Mouse (Mus musculus) midbrain, postnatal 0 days (tissue): ENCODE data around the gene Fblim1. TPM values are rescaled to one million over a fixed set of nuclear protein-coding genes. Genes with fewer than 3 reads are reported as not detected.
A peak's percentile ranks its signal among the peaks of the same experiment; 100 is the strongest.

Source experiments
- ATAC-seq: fragments of 200-750 bp; cut with Nextera tagmentation; 2 replicates; pipeline ENCODE4 v1.8.0; 2017; ENCODE audit warnings: moderate number of reproducible peaks, mild to moderate bottlenecking, moderate TSS enrichment, moderate library complexity; ENCODE audit not compliant: low FRiP score
- DNase-seq: peaks from one replicate; pipeline ENCODE4 v3.0.0-alpha.2; 2015; ENCODE audit warnings: low spot score
- H3K27ac ChIP-seq: fragments of 300-500 bp; sonication (generic); 2 replicates; pipeline ENCODE4 v1.5.1; 2014; ENCODE audit warnings: low read depth, mild to moderate bottlenecking, low read length, mixed read lengths
- H3K27me3 ChIP-seq: fragments of 300-500 bp; sonication (generic); 2 replicates; pipeline ENCODE4 v1.6.1; 2014; ENCODE audit warnings: low read length, control low read depth, mixed read lengths; ENCODE audit not compliant: insufficient read depth
- H3K36me3 ChIP-seq: fragments of 300-500 bp; sonication (generic); 2 replicates; pipeline ENCODE4 v1.6.1; 2014; ENCODE audit warnings: low read length, control low read depth, mixed read lengths; ENCODE audit not compliant: insufficient read depth
- H3K4me1 ChIP-seq: fragments of 300-500 bp; sonication (generic); 2 replicates; pipeline ENCODE4 v1.6.1; 2014; ENCODE audit warnings: mild to moderate bottlenecking, control low read depth, antibody characterized with exemption, low read length, mixed read lengths; ENCODE audit not compliant: insufficient read depth
- H3K4me2 ChIP-seq: fragments of 300-500 bp; sonication (generic); 2 replicates; pipeline ENCODE4 v1.6.1; 2014; ENCODE audit warnings: low read depth, mild to moderate bottlenecking, low read length, mixed read lengths; ENCODE audit not compliant: poor library complexity, severe bottlenecking
- H3K4me3 ChIP-seq: fragments of 300-500 bp; sonication (generic); 2 replicates; pipeline ENCODE4 v1.5.1; 2014; ENCODE audit warnings: low read depth, mild to moderate bottlenecking, low read length, moderate library complexity
- H3K9ac ChIP-seq: fragments of 300-500 bp; sonication (generic); replicated peaks from 2 replicates; pipeline ENCODE4 v1.6.1; 2014; ENCODE audit warnings: mild to moderate bottlenecking, low read length, moderate library complexity, mixed read lengths; ENCODE audit not compliant: poor library complexity, severe bottlenecking
- H3K9me3 ChIP-seq: fragments of 300-500 bp; sonication (generic); 2 replicates; pipeline ENCODE4 v1.6.1; 2016; ENCODE audit warnings: low read length, control low read depth
- CTCF ChIP-seq: IDR thresholded peaks from 2 replicates; pipeline ENCODE4 v1.5.1; 2016; ENCODE audit warnings: antibody characterized with exemption, mild to moderate bottlenecking
- WGBS: fragments of 180-500 bp; shearing (Covaris S2); extraction: QIAGEN DNeasy Blood & Tissue Kit; methylation state at CpG from one replicate; pipeline ENCODE4 v1.1.7; 2014; 5-methylcytosine and 5-hydroxymethylcytosine counted together
- polyA plus RNA-seq: library from polyadenylated mRNA; unstranded; fragments of >200 nt; fragmentation: Nextera tagmentation; extraction: Ambion mirVana; gene quantifications from 2 replicates; pipeline ENCODE4 v1.2.1, GENCODE M21; 2015
- total RNA-seq: library from RNA; depleted of rRNA; stranded (reverse); fragments of >200 nt; gene quantifications from 2 replicates; pipeline ENCODE4 v1.2.3, GENCODE M21; 2014; rRNA removed

Gene Fblim1
- total and polyA plus RNA-seq, 2 experiments from 2014 or later = 24.1 to 26.2 TPM

GRCm38 (mm10) chr4:141534947-141535680 is 70.8 kb downstream of the Fblim1 start:
- ATAC-seq (no peak), DNase-seq (peak; percentile 71)
- Histone ChIP-seq H3K27me3 (no peaks in the 10 kb centered on the region), H3K36me3 (no peaks in the 10 kb centered on the region), H3K9me3 (no peaks in the 10 kb centered on the region), H3K4me1 (peaks cover 14% of the 10 kb centered on the region), H3K27ac (peak overlapping the region; percentile 94), H3K9ac (peak overlapping the region; percentile 93), H3K4me3 (peak overlapping the region; percentile 66), H3K4me2 (peak overlapping the region; percentile 71)
- 4% methylated on average over 10 of the region's 11 CpGs for WGBS
- peak; percentile 65 for TF ChIP-seq CTCF

- DNase-seq (no peak), ATAC-seq (no peak)
- WGBS = 77% methylated on average over 15 of the region's 15 CpGs
- Histone ChIP-seq H3K4me1 (peaks cover 14% of the 10 kb centered on the region), H3K27ac (no peak overlapping the region), H3K9me3 (no peaks in the 10 kb centered on the region), H3K36me3 (no peaks in the 10 kb centered on the region), H3K27me3 (no peaks in the 10 kb centered on the region), H3K4me3 (no peak overlapping the region), H3K4me2 (no peak overlapping the region), H3K9ac (no peak overlapping the region)
- no peak for TF ChIP-seq CTCF
Observed at GRCm38 (mm10) chr4:141530979-141531378, 74.9 kb downstream of the Fblim1 start.

GRCm38 (mm10) chr4:141528938-141529337 is 77.0 kb downstream of the Fblim1 start:
- DNase-seq (no peak), ATAC-seq (no peak)
- Histone ChIP-seq H3K4me1 (peaks cover 8% of the 10 kb centered on the region; the same call in 1 of the 2 replicates), H3K4me2 (no peak overlapping the region), H3K36me3 (no peaks in the 10 kb centered on the region), H3K27me3 (no peaks in the 10 kb centered on the region), H3K27ac (no peak overlapping the region), H3K9me3 (no peaks in the 10 kb centered on the region), H3K4me3 (no peak overlapping the region), H3K9ac (no peak overlapping the region)
- no peak for TF ChIP-seq CTCF
- WGBS = 81% methylated on average over 11 of the region's 11 CpGs

- H3K9ac ChIP-seq = no peak overlapping the region
- H3K27ac ChIP-seq = no peak overlapping the region
- H3K4me3 ChIP-seq = no peak overlapping the region
- H3K27me3 ChIP-seq = no peaks in the 10 kb centered on the region
- 85% methylated on average over 7 of the region's 7 CpGs for WGBS
- no peaks in the 10 kb centered on the region; the same call in 1 of the 2 replicates for H3K4me1 ChIP-seq
- TF ChIP-seq CTCF = no peak
- peaks cover under 1% of the 10 kb centered on the region; the same call in 1 of the 2 replicates for H3K36me3 ChIP-seq
- H3K4me2 ChIP-seq = no peak overlapping the region
- DNase-seq (no peak), ATAC-seq (no peak)
- no peaks in the 10 kb centered on the region for H3K9me3 ChIP-seq
Observed at GRCm38 (mm10) chr4:141526936-141527650, 78.8 kb downstream of the Fblim1 start.

Other genes with a start within 250 kb of the Fblim1 start
- 105 and 119 TPM in 2 replicates for gene Fam131c, start 237.9 kb downstream of the Fblim1 start, total RNA-seq
- gene Fam131c, start 237.9 kb downstream of the Fblim1 start, polyA plus RNA-seq = 56.7 and 60.2 TPM in 2 replicates
- gene Clcnka, start 207.4 kb downstream of the Fblim1 start, total RNA-seq = not detected in 2 replicates
- gene Clcnka, start 207.4 kb downstream of the Fblim1 start, polyA plus RNA-seq = 0.07 and 0.12 TPM in 2 replicates
- not detected in 2 replicates for gene Clcnkb, start 190.1 kb downstream of the Fblim1 start, total RNA-seq
- gene Clcnkb, start 190.1 kb downstream of the Fblim1 start, polyA plus RNA-seq = 0.27 and 0.43 TPM in 2 replicates
- 0.05 TPM in 1 of 2 replicates, not detected in the other for gene Hspb7, start 185.3 kb downstream of the Fblim1 start, total RNA-seq
- gene Hspb7, start 185.3 kb downstream of the Fblim1 start, polyA plus RNA-seq = 0.10 and 0.12 TPM in 2 replicates
- 1.9 and 4.5 TPM in 2 replicates for gene Srarp, start 170.0 kb downstream of the Fblim1 start, total RNA-seq
- 0.52 and 0.76 TPM in 2 replicates for gene Srarp, start 170.0 kb downstream of the Fblim1 start, polyA plus RNA-seq
- gene Zbtb17, start 161.4 kb downstream of the Fblim1 start, total RNA-seq = 31.0 and 34.4 TPM in 2 replicates
- gene Zbtb17, start 161.4 kb downstream of the Fblim1 start, polyA plus RNA-seq = 30.1 and 30.8 TPM in 2 replicates
- gene Spen, start 67.5 kb downstream of the Fblim1 start, total RNA-seq = 20.0 and 23.2 TPM in 2 replicates
- 8.6 and 13.6 TPM in 2 replicates for gene Spen, start 67.5 kb downstream of the Fblim1 start, polyA plus RNA-seq
- 0.33 and 1.4 TPM in 2 replicates for gene Tmem82, start 12.5 kb upstream of the Fblim1 start, total RNA-seq
- gene Tmem82, start 12.5 kb upstream of the Fblim1 start, polyA plus RNA-seq = 0.68 and 0.85 TPM in 2 replicates
- gene Slc25a34, start 17.7 kb upstream of the Fblim1 start, total RNA-seq = 7.4 and 10.6 TPM in 2 replicates
- 2.0 and 2.1 TPM in 2 replicates for gene Slc25a34, start 17.7 kb upstream of the Fblim1 start, polyA plus RNA-seq
- 40.0 and 41.7 TPM in 2 replicates for gene Plekhm2, start 58.8 kb upstream of the Fblim1 start, total RNA-seq
- 6.7 and 6.9 TPM in 2 replicates for gene Plekhm2, start 58.8 kb upstream of the Fblim1 start, polyA plus RNA-seq
- gene Rsc1a1, start 79.5 kb upstream of the Fblim1 start, total RNA-seq = 2.7 and 12.7 TPM in 2 replicates
- gene Rsc1a1, start 79.5 kb upstream of the Fblim1 start, polyA plus RNA-seq = not detected in 2 replicates
- gene Ddi2, start 117.3 kb upstream of the Fblim1 start, total RNA-seq = 21.7 and 25.7 TPM in 2 replicates
- 8.9 and 9.2 TPM in 2 replicates for gene Ddi2, start 117.3 kb upstream of the Fblim1 start, polyA plus RNA-seq
- gene Agmat, start 140.6 kb upstream of the Fblim1 start, total RNA-seq = not detected in 2 replicates
- not detected in 2 replicates for gene Agmat, start 140.6 kb upstream of the Fblim1 start, polyA plus RNA-seq
- 18.2 and 20.5 TPM in 2 replicates for gene Dnajc16, start 184.8 kb upstream of the Fblim1 start, total RNA-seq
- 7.0 and 7.2 TPM in 2 replicates for gene Dnajc16, start 184.8 kb upstream of the Fblim1 start, polyA plus RNA-seq
- gene Casp9, start 187.5 kb upstream of the Fblim1 start, total RNA-seq = 26.9 and 27.0 TPM in 2 replicates
- gene Casp9, start 187.5 kb upstream of the Fblim1 start, polyA plus RNA-seq = 17.6 and 19.7 TPM in 2 replicates
- not detected in 2 replicates for gene Cela2a, start 220.1 kb upstream of the Fblim1 start, total RNA-seq
- gene Cela2a, start 220.1 kb upstream of the Fblim1 start, polyA plus RNA-seq = not detected in 2 replicates
- not detected in 2 replicates for gene Ctrc, start 240.3 kb upstream of the Fblim1 start, total RNA-seq
- gene Ctrc, start 240.3 kb upstream of the Fblim1 start, polyA plus RNA-seq = not detected in 2 replicates